Mouse (Mus musculus) adrenal gland, postnatal 0 days (tissue): Measurements from ENCODE around the gene Ifi27. TPM values are rescaled to one million over a fixed set of nuclear protein-coding genes. Genes with fewer than 3 reads are reported as not detected.

ENCODE experiments used
- polyA plus RNA-seq: library from polyadenylated mRNA; unstranded; fragments of >200 nt; fragmentation: Nextera tagmentation; extraction: Ambion mirVana; gene quantifications from 2 replicates; pipeline ENCODE4 v1.2.1, GENCODE M21; 2015

The Ifi27 gene
- 467 and 633 TPM in 2 replicates for polyA plus RNA-seq

GRCm38 (mm10) chr12:103433986-103434731 is at the start of gene Ifi27:
Gene Ifi27, plus strand, starts transcription at chr12:103434211.

DNA sequence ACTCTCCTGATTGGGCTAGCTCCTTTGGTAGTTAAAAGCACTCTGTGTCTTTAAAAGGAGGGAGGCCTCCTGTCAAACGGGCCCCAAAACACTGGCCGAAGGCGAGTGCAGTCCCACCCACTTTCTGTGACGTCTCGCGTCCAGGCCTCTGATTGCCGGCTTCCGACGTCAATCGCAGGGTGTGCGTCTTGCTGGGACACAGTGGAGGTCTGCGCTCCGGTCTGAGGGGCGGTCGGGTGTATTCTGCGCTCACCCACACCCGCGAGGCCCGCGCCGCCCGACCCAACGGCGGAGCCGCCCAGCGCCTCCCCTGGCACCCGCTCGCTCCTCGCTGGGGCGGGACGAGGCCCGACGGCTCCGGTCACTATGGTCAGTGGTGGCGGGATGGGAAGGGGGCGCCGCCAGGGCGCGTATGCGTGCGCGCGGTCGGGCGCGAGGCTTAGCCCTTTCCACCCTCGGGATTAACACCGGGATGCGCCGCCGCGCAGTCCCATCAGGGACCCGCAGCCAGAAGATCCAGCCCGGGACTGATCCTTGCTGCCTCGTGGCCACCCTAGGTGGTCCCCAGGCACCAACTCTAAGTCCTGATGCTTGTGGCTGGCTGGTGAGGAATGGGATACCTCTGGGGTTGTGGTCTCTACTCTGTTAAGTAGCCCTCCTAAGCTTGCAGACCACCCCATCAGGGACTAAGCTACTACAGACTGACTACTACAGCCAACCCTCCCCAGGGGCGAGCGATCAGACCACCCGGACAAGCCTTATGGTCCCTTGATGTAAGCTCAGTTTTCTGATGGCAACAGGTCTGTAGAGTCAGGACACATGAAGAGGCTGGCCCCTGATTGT is 45.3 kb upstream of the Ifi27 start, which contains the start of gene Otub2:
Otub2 (plus strand) TSS at position 178 of the 843 bp plus-strand sequence.

GRCm38 (mm10) chr12:103407720-103408119 is 26.3 kb upstream of the Ifi27 start, which contains the start of gene 9330161L09Rik:
Gene 9330161L09Rik, minus strand, starts transcription at chr12:103407820.

DNA sequence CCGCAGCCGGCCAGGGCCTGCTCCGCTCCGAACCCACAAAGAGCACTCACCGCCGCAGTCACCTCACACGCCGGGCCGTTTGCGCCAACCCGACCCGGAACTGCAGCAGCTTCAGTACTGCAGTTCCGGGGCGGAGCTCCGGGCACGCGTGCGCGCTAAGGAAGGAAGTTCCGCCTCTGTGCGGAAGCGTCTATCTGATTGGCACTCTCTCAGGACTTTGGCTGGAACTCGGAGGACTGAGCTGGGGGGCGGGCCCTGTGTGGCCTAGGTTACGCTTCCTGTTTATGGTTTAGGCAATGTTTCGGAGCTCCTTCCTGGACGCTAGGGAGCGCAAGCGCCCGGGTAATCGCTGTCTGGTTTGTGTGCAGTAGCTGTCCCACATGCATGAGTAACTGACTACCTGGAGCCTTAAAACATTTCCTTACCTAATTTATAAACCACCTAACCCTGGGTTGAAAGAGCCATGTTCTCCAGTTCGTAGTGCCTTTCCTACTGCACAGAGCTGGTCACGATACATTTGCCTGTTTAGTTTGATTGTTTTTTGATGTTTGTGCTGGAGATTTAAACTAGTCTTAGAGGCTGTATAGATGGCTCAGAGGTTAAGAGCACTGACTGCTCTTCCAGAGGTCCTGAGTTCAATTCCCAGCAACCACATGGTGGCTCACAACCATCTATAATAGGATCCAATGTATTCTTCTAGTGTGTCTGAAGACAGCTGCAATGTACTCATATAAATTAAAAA is 8.1 kb upstream of the Ifi27 start, which contains the start of gene Ddx24:
Ddx24 (minus strand) TSS at position 102 of the 742 bp plus-strand sequence.

GRCm38 (mm10) chr12:103443524-103443923 is 9.5 kb downstream of the Ifi27 start, which contains the start of gene Ifi27l2a:
Gene Ifi27l2a, minus strand, starts transcription at chr12:103443680.

DNA sequence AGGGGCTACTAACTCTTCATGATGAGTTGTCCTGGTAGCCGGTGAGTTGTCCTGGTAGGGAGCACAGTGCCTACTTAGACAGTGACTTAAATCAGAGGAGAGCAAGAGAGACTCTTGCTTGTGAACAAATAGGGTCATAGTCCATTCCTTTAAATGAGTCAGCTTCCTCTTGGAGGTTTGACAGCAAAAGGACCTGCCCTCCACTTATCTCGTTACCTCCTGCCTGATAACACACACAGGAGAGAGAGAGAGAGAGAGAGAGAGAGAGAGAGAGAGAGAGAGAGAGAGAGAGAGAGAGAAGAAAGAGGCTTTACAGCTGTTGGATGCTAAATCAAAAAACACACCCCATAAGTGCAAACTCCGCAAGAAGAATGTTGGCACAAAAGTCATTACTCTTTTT is 23.1 kb downstream of the Ifi27 start, which contains the start of gene Ifi27l2b:
Ifi27l2b (minus strand) TSS at position 84 of the 400 bp plus-strand sequence.

Other genes with a start within 250 kb of the Ifi27 start
- gene Prima1, start 192.1 kb upstream of the Ifi27 start, polyA plus RNA-seq = 4.0 and 8.4 TPM in 2 replicates
- 0.12 and 0.30 TPM in 2 replicates for gene Fam181a, start 123.2 kb upstream of the Ifi27 start, polyA plus RNA-seq
- 0.60 and 1.5 TPM in 2 replicates for gene Asb2, start 78.2 kb upstream of the Ifi27 start, polyA plus RNA-seq
- gene Otub2, start 45.5 kb upstream of the Ifi27 start, polyA plus RNA-seq = 4.8 and 5.4 TPM in 2 replicates
- gene 9330161L09Rik, start 26.4 kb upstream of the Ifi27 start, polyA plus RNA-seq = 0.14 and 0.20 TPM in 2 replicates
- 80.4 and 108 TPM in 2 replicates for gene Ddx24, start 8.4 kb upstream of the Ifi27 start, polyA plus RNA-seq
- 213 and 463 TPM in 2 replicates for gene Ifi27l2a, start 9.5 kb downstream of the Ifi27 start, polyA plus RNA-seq
- 0.25 and 1.2 TPM in 2 replicates for gene Ifi27l2b, start 23.0 kb downstream of the Ifi27 start, polyA plus RNA-seq
- gene Ppp4r4, start 98.1 kb downstream of the Ifi27 start, polyA plus RNA-seq = 1.2 and 1.5 TPM in 2 replicates
- gene Serpina10, start 197.2 kb downstream of the Ifi27 start, polyA plus RNA-seq = 1.3 and 1.5 TPM in 2 replicates
- gene Serpina6, start 223.0 kb downstream of the Ifi27 start, polyA plus RNA-seq = 0.65 and 0.69 TPM in 2 replicates
- gene Serpina16, start 241.9 kb downstream of the Ifi27 start, polyA plus RNA-seq = 0.08 TPM in 1 of 2 replicates, not detected in the other